Comparison of ENCODE assay signal across 34 mouse cellular contexts in the genomic region with DNA sequence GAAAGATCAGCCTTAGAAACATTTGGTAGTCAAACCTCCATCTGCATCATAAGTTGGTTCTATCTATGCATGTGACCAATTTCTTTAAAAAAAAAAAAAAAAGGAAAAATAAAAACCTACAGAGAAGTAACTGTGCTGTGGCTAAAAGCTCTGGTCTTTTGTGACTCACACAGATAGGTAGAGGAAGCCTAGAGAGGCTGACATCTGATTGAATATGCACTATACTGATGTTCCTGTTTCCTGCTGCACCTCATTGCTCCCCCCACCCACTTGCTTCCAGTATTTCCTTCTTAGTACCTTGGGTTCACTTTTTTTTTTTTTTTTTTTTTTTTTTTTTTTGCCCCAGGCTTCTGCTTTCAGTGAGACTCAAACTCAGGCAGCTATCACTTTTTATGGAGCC.
"Had no signal": no experiment of that assay in that cellular context is flagged by ENCODE, and none has a peak within 500 bp of the region (broad histone marks: within the 10 kb centered on the region; RNA-seq: fewer than 3 reads in every experiment).

No protein-coding gene starts in this region.

- H3K4me2 ChIP-seq: heart, embryonic 11.5 days; heart, embryonic 12.5 days; heart, embryonic 13.5 days; heart, embryonic 15.5 days; hindbrain, embryonic 12.5 days; hindbrain, embryonic 13.5 days; hindbrain, embryonic 14.5 days; hindbrain, embryonic 15.5 days; intestine, embryonic 15.5 days; kidney, embryonic 15.5 days had no signal

- H3K36me3 ChIP-seq: heart, embryonic 10.5 days; heart, embryonic 12.5 days; heart, embryonic 13.5 days; heart, embryonic 15.5 days; hindbrain, embryonic 10.5 days; hindbrain, embryonic 12.5 days; hindbrain, embryonic 13.5 days; hindbrain, embryonic 15.5 days; intestine, embryonic 15.5 days; kidney, embryonic 15.5 days had no signal

- ATAC-seq: hindbrain, embryonic 16.5 days; hindbrain, postnatal 0 days; inflammation-experienced regulatory T-cells, adult 6 months; intestine, embryonic 15.5 days; intestine, postnatal 0 days had no signal

- H3K9me3 ChIP-seq: heart, embryonic 10.5 days; heart, embryonic 12.5 days; heart, embryonic 13.5 days; heart, embryonic 15.5 days; hindbrain, embryonic 10.5 days; hindbrain, embryonic 12.5 days; hindbrain, embryonic 13.5 days; hindbrain, embryonic 15.5 days; intestine, embryonic 15.5 days; kidney, embryonic 15.5 days had no signal

- H3K4me1 ChIP-seq: heart, embryonic 10.5 days; heart, embryonic 12.5 days; heart, embryonic 13.5 days; heart, embryonic 15.5 days; hindbrain, embryonic 10.5 days; hindbrain, embryonic 12.5 days; hindbrain, embryonic 13.5 days; hindbrain, embryonic 15.5 days; intestine, embryonic 15.5 days; kidney, embryonic 15.5 days had no signal

- H3K27ac ChIP-seq: heart, embryonic 10.5 days; heart, embryonic 13.5 days; heart, embryonic 15.5 days; hindbrain, embryonic 10.5 days; hindbrain, embryonic 12.5 days; hindbrain, embryonic 13.5 days; hindbrain, embryonic 14.5 days; hindbrain, embryonic 15.5 days; hindbrain, postnatal 0 days; intestine, embryonic 15.5 days; kidney, embryonic 15.5 days; kidney, postnatal 0 days; layer of hippocampus, adult 2 months; left cerebral cortex, adult 2 months had no signal

- H3K27me3 ChIP-seq: heart, embryonic 12.5 days; heart, embryonic 13.5 days; heart, embryonic 15.5 days; hindbrain, embryonic 12.5 days; hindbrain, embryonic 13.5 days; hindbrain, embryonic 15.5 days; intestine, embryonic 15.5 days; kidney, embryonic 15.5 days had no signal

- DNase-seq: heart, postnatal 10 days; heart, postnatal 14 days; heart, postnatal 36 days; heart, postnatal 4 days; kidney, adult 11 months; kidney, adult 18-20 months; kidney, adult 2 months; kidney, adult 8-10 months; kidney, adult 9 months; kidney, postnatal 14 days; kidney, postnatal 25 days; kidney, postnatal 36 days; kidney, postnatal 4 days; layer of hippocampus, adult 9-11 months; layer of hippocampus, postnatal 36 days had no signal

- H3K4me3 ChIP-seq: heart, embryonic 10.5 days; heart, embryonic 12.5 days; heart, embryonic 13.5 days; heart, embryonic 15.5 days; hindbrain, embryonic 10.5 days; hindbrain, embryonic 12.5 days; hindbrain, embryonic 13.5 days; hindbrain, embryonic 15.5 days; intestine, embryonic 15.5 days; kidney, embryonic 15.5 days; layer of hippocampus, adult 2 months; left cerebral cortex, adult 2 months had no signal

- H3K9ac ChIP-seq: heart, embryonic 12.5 days; heart, embryonic 13.5 days; heart, embryonic 15.5 days; hindbrain, embryonic 12.5 days; hindbrain, embryonic 13.5 days; hindbrain, embryonic 14.5 days; hindbrain, embryonic 15.5 days; intestine, embryonic 15.5 days; kidney, embryonic 15.5 days had no signal
